Mouse (Mus musculus) forebrain, embryonic 15.5 days (tissue): Measurements from ENCODE around the gene Wdr17. TPM values are rescaled to one million over a fixed set of nuclear protein-coding genes. Genes with fewer than 3 reads are reported as not detected.

ENCODE experiments used
- ATAC-seq: fragments of 200-750 bp; cut with Nextera tagmentation; replicated peaks from 2 replicates; pipeline ENCODE4 v1.8.0; 2017; ENCODE audit warnings: mild to moderate bottlenecking, moderate TSS enrichment, moderate library complexity
- H3K27ac ChIP-seq: fragments of 300-500 bp; sonication (generic); replicated peaks from 2 replicates; pipeline ENCODE4 v1.5.1; 2015; ENCODE audit warnings: mild to moderate bottlenecking, inconsistent platforms
- H3K27me3 ChIP-seq: fragments of 300-500 bp; sonication (generic); 2 replicates; pipeline ENCODE4 v1.6.1; 2015; ENCODE audit warnings: inconsistent platforms
- H3K36me3 ChIP-seq: fragments of 300-500 bp; sonication (generic); 2 replicates; pipeline ENCODE4 v1.6.1; 2015; ENCODE audit warnings: mild to moderate bottlenecking, inconsistent platforms
- H3K4me1 ChIP-seq: fragments of 300-500 bp; sonication (generic); 2 replicates; pipeline ENCODE4 v1.6.1; 2015; ENCODE audit warnings: inconsistent platforms
- H3K4me2 ChIP-seq: fragments of 300-500 bp; sonication (generic); replicated peaks from 2 replicates; pipeline ENCODE4 v1.6.1; 2015; ENCODE audit warnings: mild to moderate bottlenecking, inconsistent platforms
- H3K4me3 ChIP-seq: fragments of 300-500 bp; sonication (generic); 2 replicates; pipeline ENCODE4 v1.5.1; 2015; ENCODE audit warnings: mild to moderate bottlenecking, inconsistent platforms
- H3K9ac ChIP-seq: fragments of 300-500 bp; sonication (generic); replicated peaks from 2 replicates; pipeline ENCODE4 v1.6.1; 2015; ENCODE audit warnings: mild to moderate bottlenecking, inconsistent platforms
- H3K9me3 ChIP-seq: fragments of 300-500 bp; sonication (generic); 2 replicates; pipeline ENCODE4 v1.6.1; 2016; ENCODE audit warnings: inconsistent platforms
- WGBS: fragments of 180-500 bp; shearing (Covaris S2); methylation state at CpG from one replicate; pipeline ENCODE4 v1.1.7; 2015; ENCODE audit warnings: mixed read lengths; 5-methylcytosine and 5-hydroxymethylcytosine counted together
- polyA plus RNA-seq: library from polyadenylated mRNA; unstranded; fragments of >200 nt; fragmentation: Nextera tagmentation; extraction: Ambion mirVana; gene quantifications from 2 replicates; pipeline ENCODE4 v1.2.1, GENCODE M21; 2015

Wdr17 gene
- polyA plus RNA-seq, 1 experiment from 2014 or later = 16.4 TPM

- H3K4me3 ChIP-seq = no peak overlapping the region
- H3K4me2 ChIP-seq = no peak overlapping the region; the same call in 1 of the 2 replicates
- no peaks in the 10 kb centered on the region for H3K36me3 ChIP-seq
- ATAC-seq = peak; percentile 88
- H3K27ac ChIP-seq = peak overlapping the region; percentile 77
- peaks cover 16% of the 10 kb centered on the region; the same call in 1 of the 2 replicates for H3K4me1 ChIP-seq
- no peaks in the 10 kb centered on the region for H3K27me3 ChIP-seq
- H3K9ac ChIP-seq = no peak overlapping the region
- whole genome bisulfite sequencing = 53% methylated on average over 4 of the region's 4 CpGs
- H3K9me3 ChIP-seq = no peaks in the 10 kb centered on the region
These were observed 22.8 kb downstream of the Wdr17 start for GRCm38 (mm10) chr8:54864038-54864760.

DNA sequence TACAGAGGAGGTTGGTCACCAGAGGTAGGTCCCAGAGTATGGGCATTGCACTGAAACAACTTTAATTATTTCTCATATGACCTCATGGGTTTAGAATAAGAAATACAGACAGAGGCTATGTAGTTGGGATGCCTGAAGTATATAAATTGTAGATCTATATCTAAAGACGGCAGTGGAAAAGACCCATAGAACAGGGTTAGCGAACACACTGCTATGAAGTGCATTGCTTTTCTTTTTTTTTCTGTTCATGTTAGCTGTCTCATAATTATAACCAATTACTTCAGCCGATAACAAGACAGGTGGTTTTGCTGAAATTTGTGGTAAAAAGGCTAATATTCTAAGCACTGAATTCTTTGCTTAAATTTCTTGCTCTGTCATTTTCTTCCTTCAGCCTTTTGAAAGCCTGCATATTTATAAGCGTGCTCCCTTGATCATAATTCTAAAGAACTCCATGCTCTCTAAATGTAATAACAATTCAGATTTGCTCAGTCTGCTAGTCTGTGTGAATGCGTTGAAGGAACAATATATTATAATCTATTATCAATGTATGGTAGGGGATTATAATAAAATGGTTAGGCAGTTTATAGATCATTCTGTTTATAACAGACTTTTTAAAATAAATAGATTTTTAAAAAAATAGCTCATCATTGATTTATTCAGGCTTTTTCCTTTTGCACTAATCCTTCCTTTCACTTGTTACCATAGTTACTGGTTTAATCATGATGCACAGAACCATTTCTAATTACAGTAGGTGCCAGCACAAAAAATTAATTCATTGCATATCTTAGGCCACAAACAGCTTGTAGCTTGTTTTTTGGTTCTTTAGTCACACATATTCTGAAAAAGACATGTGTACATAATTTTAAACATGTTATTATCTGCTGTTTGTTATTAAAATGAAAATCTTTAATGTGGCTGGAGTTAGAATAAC, 50.7 kb downstream of the Wdr17 start:
- Histone ChIP-seq H3K27ac (peak overlapping the region; percentile 84), H3K9me3 (no peaks in the 10 kb centered on the region), H3K36me3 (no peaks in the 10 kb centered on the region), H3K4me3 (no peak overlapping the region), H3K4me1 (peaks cover 12% of the 10 kb centered on the region), H3K9ac (no peak overlapping the region), H3K27me3 (no peaks in the 10 kb centered on the region), H3K4me2 (0 out of 2 replicates have a peak overlapping the region, but pooled peaks have one; percentile 8)
- WGBS = 41% methylated on average over 5 of the region's 5 CpGs
- ATAC-seq = peak; percentile 81

GRCm38 (mm10) chr8:54829794-54830426, 57.1 kb downstream of the Wdr17 start:
- no peaks in the 10 kb centered on the region for H3K9me3 ChIP-seq
- no peaks in the 10 kb centered on the region for H3K27me3 ChIP-seq
- no peak overlapping the region for H3K4me2 ChIP-seq
- 51% methylated on average over 4 of the region's 4 CpGs for WGBS
- H3K27ac ChIP-seq = peak overlapping the region; percentile 55
- ATAC-seq = peak; percentile 63; the same call in 1 of the 2 replicates
- H3K4me1 ChIP-seq = peaks cover 9% of the 10 kb centered on the region; the same call in 1 of the 2 replicates
- no peak overlapping the region for H3K9ac ChIP-seq
- H3K36me3 ChIP-seq = no peaks in the 10 kb centered on the region
- no peak overlapping the region for H3K4me3 ChIP-seq

DNA sequence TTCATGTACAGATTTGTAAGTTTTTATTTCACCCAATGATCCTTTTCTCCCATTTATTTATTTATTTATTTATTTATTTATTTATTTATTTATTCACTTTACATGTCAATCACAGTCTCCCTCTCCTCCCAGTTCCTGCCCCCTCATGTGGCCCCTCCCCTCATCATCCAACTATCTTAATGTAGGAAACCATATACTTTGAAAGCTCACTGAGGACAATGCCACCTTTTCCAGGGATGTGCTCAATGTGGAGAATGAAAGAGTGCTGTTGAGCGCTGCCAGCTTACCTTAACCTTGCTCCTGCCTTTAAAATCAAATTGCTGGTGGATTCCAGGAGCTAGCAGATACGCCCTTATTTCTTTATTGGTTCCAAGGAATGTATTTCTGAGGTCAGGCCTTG, 59.0 kb downstream of the Wdr17 start:
- no peak overlapping the region for H3K27ac ChIP-seq
- H3K27me3 ChIP-seq = no peaks in the 10 kb centered on the region
- H3K36me3 ChIP-seq = no peaks in the 10 kb centered on the region
- 97% methylated on average over 2 of the region's 2 CpGs for WGBS
- H3K9ac ChIP-seq = no peak overlapping the region
- no peak for ATAC-seq
- H3K9me3 ChIP-seq = no peaks in the 10 kb centered on the region
- H3K4me2 ChIP-seq = no peak overlapping the region
- H3K4me1 ChIP-seq = peaks cover 9% of the 10 kb centered on the region; the same call in 1 of the 2 replicates
- H3K4me3 ChIP-seq = no peak overlapping the region

DNA sequence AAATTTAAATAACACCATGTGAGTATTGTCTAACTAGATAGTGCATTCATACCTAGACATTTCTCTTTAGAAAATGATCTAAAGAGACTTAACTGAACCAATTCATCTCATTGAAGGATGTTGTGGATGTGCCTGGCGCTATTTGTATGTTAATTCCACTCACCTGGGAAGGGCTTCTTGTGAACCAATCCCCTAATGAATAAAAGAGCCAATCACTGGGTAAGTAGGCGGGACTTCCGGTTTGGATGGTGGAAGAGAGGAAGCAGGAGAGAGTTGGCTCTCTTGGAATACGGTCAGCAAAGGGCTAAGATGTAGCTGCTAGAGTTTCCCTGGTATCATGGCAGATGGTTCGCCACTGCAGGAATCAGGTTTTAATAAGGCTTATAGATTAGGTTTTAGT, 64.0 kb downstream of the Wdr17 start:
- H3K4me1 ChIP-seq = no peaks in the 10 kb centered on the region
- no peak overlapping the region for H3K4me2 ChIP-seq
- H3K27ac ChIP-seq = no peak overlapping the region
- WGBS = 92% methylated on average over 5 of the region's 5 CpGs
- H3K36me3 ChIP-seq = no peaks in the 10 kb centered on the region
- no peaks in the 10 kb centered on the region for H3K9me3 ChIP-seq
- ATAC-seq = no peak
- H3K4me3 ChIP-seq = no peak overlapping the region
- no peaks in the 10 kb centered on the region for H3K27me3 ChIP-seq
- no peak overlapping the region for H3K9ac ChIP-seq

DNA sequence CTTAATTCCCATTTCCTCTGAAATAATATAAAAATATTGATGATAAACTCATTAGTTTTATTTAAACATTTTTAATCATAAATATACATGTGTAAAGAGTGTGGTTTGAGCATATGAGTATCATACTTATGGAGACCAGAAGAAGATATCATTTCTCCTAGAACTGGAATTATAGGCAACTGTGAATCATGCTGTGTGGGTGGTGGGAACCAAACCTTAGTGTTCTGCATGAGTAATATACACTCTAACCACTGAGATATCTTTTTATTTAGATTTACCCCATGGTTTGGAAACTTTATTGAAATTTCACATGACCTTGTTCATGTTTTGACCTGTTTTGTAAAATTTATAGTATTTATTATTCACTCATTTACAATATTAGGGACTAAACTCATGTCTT, 68.3 kb downstream of the Wdr17 start:
- Histone ChIP-seq H3K9me3 (0 out of 2 replicates have a peak, but pooled peaks cover 9% of the 10 kb centered on the region), H3K9ac (no peak overlapping the region), H3K4me2 (no peak overlapping the region), H3K27ac (no peak overlapping the region), H3K27me3 (no peaks in the 10 kb centered on the region), H3K4me1 (no peaks in the 10 kb centered on the region), H3K4me3 (no peak overlapping the region), H3K36me3 (no peaks in the 10 kb centered on the region)
- no peak for ATAC-seq

- 43% methylated on average over 6 of the region's 6 CpGs for WGBS
- Histone ChIP-seq H3K27ac (no peak overlapping the region), H3K4me3 (no peak overlapping the region), H3K4me1 (peaks cover 5% of the 10 kb centered on the region; the same call in 1 of the 2 replicates), H3K9ac (no peak overlapping the region), H3K9me3 (no peaks in the 10 kb centered on the region), H3K36me3 (no peaks in the 10 kb centered on the region), H3K4me2 (no peak overlapping the region), H3K27me3 (no peaks in the 10 kb centered on the region)
- 0 out of 2 replicates have a peak, but pooled peaks have one; percentile 41 for ATAC-seq
These were observed 78.8 kb downstream of the Wdr17 start for GRCm38 (mm10) chr8:54808217-54808616.

DNA sequence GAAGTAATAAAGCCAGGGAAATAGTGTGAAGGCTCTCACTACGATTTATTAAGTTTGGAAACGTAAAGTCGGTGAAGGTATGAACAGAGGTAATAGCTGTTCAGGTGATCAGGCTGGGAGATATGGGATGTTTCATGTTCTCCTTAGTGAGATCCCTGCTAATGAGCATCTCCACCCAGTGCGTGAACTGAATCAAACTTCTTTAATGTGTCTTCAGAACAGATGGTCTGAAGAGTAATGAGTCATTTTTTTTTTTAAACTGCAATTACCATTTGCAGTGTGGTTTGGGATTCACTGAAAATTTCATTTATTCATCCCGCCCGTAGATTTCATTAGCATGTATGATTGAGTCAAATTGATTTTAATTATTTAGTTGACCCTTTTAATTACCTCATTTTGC, 80.8 kb downstream of the Wdr17 start:
- no peak overlapping the region for H3K4me3 ChIP-seq
- H3K4me1 ChIP-seq = peaks cover 5% of the 10 kb centered on the region; the same call in 1 of the 2 replicates
- H3K27me3 ChIP-seq = no peaks in the 10 kb centered on the region
- H3K9me3 ChIP-seq = no peaks in the 10 kb centered on the region
- H3K27ac ChIP-seq = no peak overlapping the region
- H3K4me2 ChIP-seq = no peak overlapping the region
- WGBS = 61% methylated on average over 6 of the region's 6 CpGs
- H3K36me3 ChIP-seq = no peaks in the 10 kb centered on the region
- no peak overlapping the region for H3K9ac ChIP-seq
- ATAC-seq = peak; percentile 51; the same call in 1 of the 2 replicates

DNA sequence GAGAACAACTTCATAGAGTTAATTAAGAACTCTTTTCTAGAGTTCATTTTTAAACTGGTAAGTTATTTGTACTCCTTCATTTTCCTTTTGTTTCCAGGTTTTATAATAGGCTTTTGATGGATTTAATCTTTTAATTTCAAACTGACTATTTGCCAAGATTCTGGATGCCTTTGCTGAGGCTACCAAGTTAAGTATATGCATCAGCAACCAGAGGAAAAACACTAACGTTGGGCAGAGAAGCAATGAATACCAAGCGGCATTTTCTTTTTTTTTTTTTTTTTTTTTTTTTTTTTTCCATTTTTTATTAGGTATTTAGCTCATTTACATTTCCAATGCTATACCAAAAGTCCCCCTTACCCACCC, 94.3 kb downstream of the Wdr17 start:
- Histone ChIP-seq H3K27ac (no peak overlapping the region), H3K27me3 (no peaks in the 10 kb centered on the region), H3K4me2 (no peak overlapping the region), H3K9me3 (no peaks in the 10 kb centered on the region), H3K9ac (no peak overlapping the region), H3K4me3 (no peak overlapping the region), H3K4me1 (no peaks in the 10 kb centered on the region), H3K36me3 (no peaks in the 10 kb centered on the region)
- WGBS = 54% methylated on average over 2 of the region's 2 CpGs
- no peak for ATAC-seq

DNA sequence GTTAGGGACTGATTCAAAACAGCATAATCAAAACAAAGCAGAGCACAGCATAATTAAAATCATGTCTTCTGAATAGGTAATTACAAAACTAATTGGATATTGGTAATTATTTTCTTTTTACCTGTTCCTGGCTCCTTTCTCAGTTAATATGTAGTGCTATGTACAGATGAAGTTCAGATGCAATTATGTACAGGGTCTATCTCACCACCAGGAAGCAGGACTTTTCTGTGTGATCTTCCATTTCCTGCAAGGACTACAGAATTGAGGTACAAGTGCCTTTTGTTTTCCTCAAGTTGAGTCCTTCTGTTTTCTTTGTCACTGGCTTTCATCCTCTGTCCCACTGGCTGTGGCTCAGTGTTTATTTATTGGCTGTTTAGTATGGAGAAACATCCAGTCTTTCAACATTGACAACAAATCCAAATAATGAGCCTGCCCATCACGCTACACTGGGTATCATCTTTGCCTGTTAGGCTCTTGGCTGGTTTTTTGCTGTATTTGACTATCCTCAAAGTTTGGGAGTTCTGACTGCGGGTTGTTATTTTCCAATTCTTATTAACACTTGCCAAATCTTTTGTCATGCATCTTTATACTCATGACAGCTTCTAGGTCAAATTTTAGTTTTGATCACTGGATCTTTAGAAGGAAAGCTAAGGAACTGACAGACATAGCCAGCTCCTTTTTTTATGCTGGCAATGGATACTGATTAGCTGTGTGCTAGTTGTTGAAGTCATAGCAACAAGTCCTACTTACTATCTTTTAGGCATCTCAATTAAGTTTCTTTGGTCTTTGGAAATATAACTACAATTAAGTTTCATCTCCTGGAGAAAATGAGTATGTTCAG, 94.9 kb downstream of the Wdr17 start:
- no peak overlapping the region for H3K27ac ChIP-seq
- no peak overlapping the region for H3K4me2 ChIP-seq
- 49% methylated on average over 2 of the region's 2 CpGs for WGBS
- no peak overlapping the region for H3K9ac ChIP-seq
- H3K4me1 ChIP-seq = no peaks in the 10 kb centered on the region
- no peaks in the 10 kb centered on the region for H3K27me3 ChIP-seq
- H3K4me3 ChIP-seq = no peak overlapping the region
- H3K36me3 ChIP-seq = no peaks in the 10 kb centered on the region
- peak; percentile 83 for ATAC-seq
- no peaks in the 10 kb centered on the region for H3K9me3 ChIP-seq

GRCm38 (mm10) chr8:54780134-54780942, 106.6 kb downstream of the Wdr17 start:
- H3K27ac ChIP-seq = peak overlapping the region; percentile 59
- no peaks in the 10 kb centered on the region for H3K9me3 ChIP-seq
- H3K4me1 ChIP-seq = peaks cover 15% of the 10 kb centered on the region
- peak; percentile 86 for ATAC-seq
- peak overlapping the region; percentile 85 for H3K4me2 ChIP-seq
- H3K27me3 ChIP-seq = no peaks in the 10 kb centered on the region
- H3K36me3 ChIP-seq = no peaks in the 10 kb centered on the region
- H3K4me3 ChIP-seq = peak overlapping the region; percentile 45
- 5% methylated on average over 16 of the region's 16 CpGs for WGBS
- peak overlapping the region; percentile 59 for H3K9ac ChIP-seq
